Comparison of ENCODE assay signal across 18 mouse cellular contexts in genomic region chr10:110650851-110651250, GRCm38 (mm10).
DNase-seq lines count a peak whose midpoint lies in the region; ATAC-seq and TF ChIP-seq lines count a peak whose summit lies in the region.
"Had no signal": no experiment of that assay in that cellular context is flagged by ENCODE, and none has a peak within 500 bp of the region (broad histone marks: within the 10 kb centered on the region; RNA-seq: fewer than 3 reads in every experiment).

No protein-coding gene starts in this region.

- TF ChIP-seq CTCF in intestine, postnatal 0 days (IDR thresholded peaks at IDR 0.05; ENCODE audit: low read depth): peak; percentile 36

- no peak overlapping the region for H3K9ac ChIP-seq in forebrain, embryonic 14.5 days (ENCODE audit: low read length)
- no peak overlapping the region for H3K9ac ChIP-seq in intestine, postnatal 0 days (ENCODE audit: low read depth, low read length)
- H3K9ac ChIP-seq in intestine, embryonic 16.5 days (ENCODE audit: low read depth, low read length): no peak overlapping the region
- H3K9ac ChIP-seq in midbrain, embryonic 14.5 days (replicated peaks; ENCODE audit: low read length): no peak overlapping the region
- H3K9ac ChIP-seq in midbrain, embryonic 16.5 days (ENCODE audit: low read depth, low read length): no peak overlapping the region
- no peak overlapping the region for H3K9ac ChIP-seq in kidney, embryonic 14.5 days (ENCODE audit: low read depth, low read length)
- H3K9ac ChIP-seq: forebrain, embryonic 15.5 days; hindbrain, embryonic 15.5 days; liver, embryonic 13.5 days; neural tube, embryonic 12.5 days had no signal

- H3K27me3 ChIP-seq in forebrain, embryonic 14.5 days (replicated peaks; ENCODE audit: control insufficient read depth, insufficient read depth, low read length): no peaks in the 10 kb centered on the region
- no peaks in the 10 kb centered on the region for H3K27me3 ChIP-seq in forebrain, embryonic 10.5 days (ENCODE audit: poor library complexity, severe bottlenecking)
- H3K27me3 ChIP-seq in intestine, postnatal 0 days (replicated peaks; ENCODE audit: control insufficient read depth, insufficient read depth, low read length): no peaks in the 10 kb centered on the region
- H3K27me3 ChIP-seq in intestine, embryonic 16.5 days (replicated peaks; ENCODE audit: control insufficient read depth, insufficient read depth, low read length): no peaks in the 10 kb centered on the region
- no peaks in the 10 kb centered on the region for H3K27me3 ChIP-seq in midbrain, embryonic 14.5 days (ENCODE audit: control insufficient read depth, insufficient read depth, low read length)
- H3K27me3 ChIP-seq in midbrain, embryonic 16.5 days (ENCODE audit: control insufficient read depth, insufficient read depth, low read depth, low read length): no peaks in the 10 kb centered on the region
- H3K27me3 ChIP-seq in kidney, embryonic 14.5 days (ENCODE audit: control insufficient read depth, insufficient read depth, low read length): no peaks in the 10 kb centered on the region
- H3K27me3 ChIP-seq: forebrain, embryonic 15.5 days; hindbrain, embryonic 15.5 days; liver, embryonic 13.5 days; megakaryocyte, embryonic 14.5 days; neural tube, embryonic 12.5 days had no signal

- ATAC-seq in forebrain, embryonic 14.5 days: no peak
- ATAC-seq in intestine, postnatal 0 days: no peak
- no peak for ATAC-seq in intestine, embryonic 16.5 days
- ATAC-seq in midbrain, embryonic 14.5 days (ENCODE audit: low FRiP score, low TSS enrichment): no peak
- ATAC-seq in midbrain, embryonic 16.5 days: no peak
- no peak for ATAC-seq in kidney, embryonic 14.5 days (ENCODE audit: low FRiP score, low TSS enrichment)
- ATAC-seq: forebrain, embryonic 15.5 days had no signal

- no peaks in the 10 kb centered on the region for H3K9me3 ChIP-seq in forebrain, embryonic 14.5 days (replicated peaks; ENCODE audit: control insufficient read depth, low read length)
- no peaks in the 10 kb centered on the region for H3K9me3 ChIP-seq in forebrain, embryonic 10.5 days
- H3K9me3 ChIP-seq in intestine, postnatal 0 days (ENCODE audit: control insufficient read depth): no peaks in the 10 kb centered on the region
- H3K9me3 ChIP-seq in intestine, embryonic 16.5 days (ENCODE audit: control insufficient read depth, low read length): no peaks in the 10 kb centered on the region
- H3K9me3 ChIP-seq in midbrain, embryonic 14.5 days (ENCODE audit: control insufficient read depth, low read length): no peaks in the 10 kb centered on the region
- no peaks in the 10 kb centered on the region for H3K9me3 ChIP-seq in midbrain, embryonic 16.5 days (replicated peaks; ENCODE audit: control insufficient read depth, low read length, poor library complexity, severe bottlenecking)
- H3K9me3 ChIP-seq in kidney, embryonic 14.5 days (ENCODE audit: control insufficient read depth, low read length): no peaks in the 10 kb centered on the region
- H3K9me3 ChIP-seq: forebrain, embryonic 15.5 days; hindbrain, embryonic 15.5 days; liver, embryonic 13.5 days; neural tube, embryonic 12.5 days had no signal

- peak; percentile 42 for DNase-seq in forebrain, embryonic 14.5 days (ENCODE audit: low spot score)
- DNase-seq in forebrain, embryonic 10.5 days (ENCODE audit: extremely low spot score, low spot score): no peak
- peak; percentile 59 for DNase-seq in midbrain, embryonic 14.5 days
- peak; percentile 35 for DNase-seq in telencephalon, adult 2 months (ENCODE audit: low read depth, low spot score)
- DNase-seq: cerebellum, postnatal 10 days; kidney, adult 18-20 months; kidney, postnatal 36 days; left cerebral cortex, postnatal 4 days; liver, embryonic 13.5 days; thymus, postnatal 4 days had no signal

- no peak overlapping the region for H3K27ac ChIP-seq in forebrain, embryonic 14.5 days (ENCODE audit: low read depth, low read length)
- no peak overlapping the region for H3K27ac ChIP-seq in forebrain, embryonic 10.5 days
- no peak overlapping the region for H3K27ac ChIP-seq in intestine, postnatal 0 days (ENCODE audit: low read depth, low read length)
- no peak overlapping the region for H3K27ac ChIP-seq in intestine, embryonic 16.5 days (ENCODE audit: low read length)
- H3K27ac ChIP-seq in midbrain, embryonic 14.5 days (replicated peaks; ENCODE audit: low read depth, low read length): no peak overlapping the region
- H3K27ac ChIP-seq in midbrain, embryonic 16.5 days (ENCODE audit: low read length): no peak overlapping the region
- H3K27ac ChIP-seq in kidney, embryonic 14.5 days (ENCODE audit: low read depth, low read length): no peak overlapping the region
- H3K27ac ChIP-seq: forebrain, embryonic 15.5 days; hindbrain, embryonic 15.5 days; liver, embryonic 13.5 days; neural tube, embryonic 12.5 days had no signal

- H3K4me2 ChIP-seq in forebrain, embryonic 14.5 days (ENCODE audit: low read length): no peak overlapping the region
- no peak overlapping the region for H3K4me2 ChIP-seq in intestine, postnatal 0 days (replicated peaks; ENCODE audit: low read depth)
- no peak overlapping the region for H3K4me2 ChIP-seq in intestine, embryonic 16.5 days (ENCODE audit: low read depth, low read length)
- no peak overlapping the region for H3K4me2 ChIP-seq in midbrain, embryonic 14.5 days (ENCODE audit: low read length)
- no peak overlapping the region for H3K4me2 ChIP-seq in midbrain, embryonic 16.5 days (ENCODE audit: low read length)
- H3K4me2 ChIP-seq in kidney, embryonic 14.5 days (replicated peaks; ENCODE audit: low read depth, low read length): no peak overlapping the region
- H3K4me2 ChIP-seq: forebrain, embryonic 15.5 days; hindbrain, embryonic 15.5 days; liver, embryonic 13.5 days; neural tube, embryonic 12.5 days had no signal

- no peak overlapping the region for H3K4me3 ChIP-seq in forebrain, embryonic 14.5 days (ENCODE audit: low read depth, low read length)
- H3K4me3 ChIP-seq in forebrain, embryonic 10.5 days: no peak overlapping the region
- H3K4me3 ChIP-seq in intestine, postnatal 0 days (ENCODE audit: low read depth, low read length): no peak overlapping the region
- H3K4me3 ChIP-seq in intestine, embryonic 16.5 days (ENCODE audit: low read length): no peak overlapping the region
- H3K4me3 ChIP-seq in midbrain, embryonic 14.5 days (replicated peaks; ENCODE audit: low read depth, low read length): no peak overlapping the region
- no peak overlapping the region for H3K4me3 ChIP-seq in midbrain, embryonic 16.5 days (ENCODE audit: low read depth, low read length)
- H3K4me3 ChIP-seq in kidney, embryonic 14.5 days (ENCODE audit: low read length): no peak overlapping the region
- H3K4me3 ChIP-seq: forebrain, embryonic 15.5 days; hindbrain, embryonic 15.5 days; liver, embryonic 13.5 days; megakaryocyte, embryonic 14.5 days; neural tube, embryonic 12.5 days had no signal

- H3K4me1 ChIP-seq in forebrain, embryonic 14.5 days (ENCODE audit: control insufficient read depth, insufficient read depth, low read length): peaks cover 13% of the 10 kb centered on the region
- no peaks in the 10 kb centered on the region for H3K4me1 ChIP-seq in forebrain, embryonic 10.5 days
- no peaks in the 10 kb centered on the region for H3K4me1 ChIP-seq in intestine, postnatal 0 days (replicated peaks; ENCODE audit: control insufficient read depth, insufficient read depth, low read length)
- H3K4me1 ChIP-seq in intestine, embryonic 16.5 days (ENCODE audit: control insufficient read depth, insufficient read depth, low read length): no peaks in the 10 kb centered on the region
- no peaks in the 10 kb centered on the region for H3K4me1 ChIP-seq in midbrain, embryonic 14.5 days (ENCODE audit: control insufficient read depth, insufficient read depth, low read length)
- H3K4me1 ChIP-seq in midbrain, embryonic 16.5 days (ENCODE audit: control insufficient read depth, insufficient read depth, low read length): peaks cover 6% of the 10 kb centered on the region
- no peaks in the 10 kb centered on the region for H3K4me1 ChIP-seq in kidney, embryonic 14.5 days (ENCODE audit: control insufficient read depth, insufficient read depth, low read length)
- H3K4me1 ChIP-seq: hindbrain, embryonic 15.5 days; liver, embryonic 13.5 days; megakaryocyte, embryonic 14.5 days; neural tube, embryonic 12.5 days had no signal

- H3K36me3 ChIP-seq in forebrain, embryonic 14.5 days (ENCODE audit: control insufficient read depth, insufficient read depth, low read length): no peaks in the 10 kb centered on the region
- no peaks in the 10 kb centered on the region for H3K36me3 ChIP-seq in forebrain, embryonic 10.5 days (replicated peaks)
- no peaks in the 10 kb centered on the region for H3K36me3 ChIP-seq in intestine, postnatal 0 days (ENCODE audit: control insufficient read depth, insufficient read depth)
- no peaks in the 10 kb centered on the region for H3K36me3 ChIP-seq in intestine, embryonic 16.5 days (ENCODE audit: control insufficient read depth, insufficient read depth, low read length)
- no peaks in the 10 kb centered on the region for H3K36me3 ChIP-seq in midbrain, embryonic 14.5 days (ENCODE audit: control insufficient read depth, insufficient read depth, low read length)
- no peaks in the 10 kb centered on the region for H3K36me3 ChIP-seq in midbrain, embryonic 16.5 days (ENCODE audit: control insufficient read depth, insufficient read depth, low read length)
- H3K36me3 ChIP-seq in kidney, embryonic 14.5 days (ENCODE audit: control insufficient read depth, insufficient read depth, low read length): no peaks in the 10 kb centered on the region
- H3K36me3 ChIP-seq: forebrain, embryonic 15.5 days; hindbrain, embryonic 15.5 days; liver, embryonic 13.5 days; neural tube, embryonic 12.5 days had no signal
